Mouse (Mus musculus): ENCODE data around the gene Adipoq.
"Not testable (repeated sequence)": the region's sequence is repeated elsewhere in the genome, so short reads cannot be mapped to it uniquely, and the experiment has no call there.

Adipoq gene

GRCm38 (mm10) chr16:23158957-23159356 is 12.6 kb downstream of the Adipoq start:
- in situ Hi-C loops (cut with MboI; ENCODE audit: low sequenced_read_pairs) = no loop called here

- in situ Hi-C loops (cut with MboI; ENCODE audit: low sequenced_read_pairs) = no loop called here
Measured at GRCm38 (mm10) chr16:23159749-23160148, 13.4 kb downstream of the Adipoq start.

GRCm38 (mm10) chr16:23162116-23162515 is 15.8 kb downstream of the Adipoq start:
- in situ Hi-C loops (cut with MboI; ENCODE audit: low sequenced_read_pairs) = no loop called here

GRCm38 (mm10) chr16:23164443-23164842 is 18.1 kb downstream of the Adipoq start:
- in situ Hi-C loops (cut with MboI; ENCODE audit: low sequenced_read_pairs) = no loop called here

DNA sequence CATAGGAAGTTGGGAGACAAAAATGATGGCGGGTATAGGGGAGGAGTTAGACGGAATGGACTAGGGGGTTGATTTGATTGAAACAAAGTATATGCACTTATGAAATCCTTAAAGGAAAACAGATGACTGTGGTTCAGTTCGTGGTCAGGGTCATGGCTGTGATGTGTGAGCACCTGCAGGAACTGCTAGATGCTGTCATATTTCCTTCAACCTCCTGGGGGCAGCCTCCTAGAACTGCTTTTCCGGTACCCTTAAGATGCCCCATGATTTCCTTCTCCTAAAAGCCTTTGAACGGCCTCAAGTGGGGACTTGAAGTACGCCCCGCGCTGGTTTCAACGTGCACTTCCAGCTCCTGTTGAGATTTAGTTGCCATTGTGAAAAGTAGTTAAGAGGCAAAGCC is 19.1 kb downstream of the Adipoq start:
- in situ Hi-C loops (cut with MboI; ENCODE audit: low sequenced_read_pairs) = no loop called here

GRCm38 (mm10) chr16:23166646-23167045 is 20.3 kb downstream of the Adipoq start:
- in situ Hi-C loops (cut with MboI; ENCODE audit: low sequenced_read_pairs) = no loop called here

DNA sequence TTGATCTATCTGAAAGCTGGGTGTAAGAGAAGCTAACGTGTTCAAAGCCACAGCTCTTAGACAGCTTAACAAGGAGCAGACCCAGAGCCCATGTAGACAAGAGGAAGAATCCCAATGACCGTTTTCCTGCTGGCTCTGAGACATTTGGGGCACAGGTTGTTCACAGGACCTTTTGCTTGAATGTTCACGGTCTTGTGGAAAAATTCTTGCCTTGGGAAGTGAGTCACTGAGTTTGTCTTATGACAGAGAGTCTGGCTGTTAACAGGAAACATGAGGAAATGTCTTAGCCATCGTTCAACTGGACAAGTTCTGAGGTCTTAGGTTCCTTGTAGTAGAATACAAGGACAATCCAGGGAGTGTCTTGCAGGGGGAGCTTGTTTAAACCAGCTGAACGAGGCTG is 20.7 kb downstream of the Adipoq start:
- in situ Hi-C loops (cut with MboI; ENCODE audit: low sequenced_read_pairs) = no loop called here

- in situ Hi-C loops (cut with MboI; ENCODE audit: low sequenced_read_pairs) = no loop called here
Measured at GRCm38 (mm10) chr16:23170813-23171212, 24.5 kb downstream of the Adipoq start.

- in situ Hi-C loops (cut with MboI; ENCODE audit: low sequenced_read_pairs) = no loop called here
Measured at GRCm38 (mm10) chr16:23173904-23174303, 27.6 kb downstream of the Adipoq start.

GRCm38 (mm10) chr16:23174855-23175254 is 28.5 kb downstream of the Adipoq start:
- in situ Hi-C loops (cut with MboI; ENCODE audit: low sequenced_read_pairs) = no loop called here

- in situ Hi-C loops (cut with MboI; ENCODE audit: low sequenced_read_pairs) = no loop called here
Measured at GRCm38 (mm10) chr16:23175956-23176355, 29.6 kb downstream of the Adipoq start.

GRCm38 (mm10) chr16:23177856-23178255 is 31.5 kb downstream of the Adipoq start:
- in situ Hi-C loops (cut with MboI; ENCODE audit: low sequenced_read_pairs) = no loop called here

GRCm38 (mm10) chr16:23178796-23179195 is 32.5 kb downstream of the Adipoq start:
- in situ Hi-C loops (cut with MboI; ENCODE audit: low sequenced_read_pairs) = no loop called here

DNA sequence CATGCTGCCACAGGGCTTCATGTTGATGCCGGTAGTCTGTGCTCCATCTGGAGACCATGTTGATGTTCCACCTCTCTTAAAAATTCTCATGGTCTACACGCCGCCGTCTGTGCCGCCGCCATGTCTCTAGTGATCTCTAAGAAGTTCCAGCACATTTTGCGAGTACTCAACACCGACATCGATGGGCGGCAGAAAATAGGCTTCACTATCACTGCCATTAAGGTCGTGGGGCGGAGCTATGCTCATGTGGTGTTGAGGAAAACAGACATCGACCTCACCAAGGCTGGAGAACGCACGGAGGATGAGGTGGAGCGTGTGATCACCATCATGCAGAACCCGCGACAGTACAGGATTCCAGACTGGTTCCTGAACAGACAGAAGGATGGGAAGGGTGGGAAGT is 33.1 kb downstream of the Adipoq start:
- in situ Hi-C loops (cut with MboI; ENCODE audit: low sequenced_read_pairs) = not testable (repeated sequence)

DNA sequence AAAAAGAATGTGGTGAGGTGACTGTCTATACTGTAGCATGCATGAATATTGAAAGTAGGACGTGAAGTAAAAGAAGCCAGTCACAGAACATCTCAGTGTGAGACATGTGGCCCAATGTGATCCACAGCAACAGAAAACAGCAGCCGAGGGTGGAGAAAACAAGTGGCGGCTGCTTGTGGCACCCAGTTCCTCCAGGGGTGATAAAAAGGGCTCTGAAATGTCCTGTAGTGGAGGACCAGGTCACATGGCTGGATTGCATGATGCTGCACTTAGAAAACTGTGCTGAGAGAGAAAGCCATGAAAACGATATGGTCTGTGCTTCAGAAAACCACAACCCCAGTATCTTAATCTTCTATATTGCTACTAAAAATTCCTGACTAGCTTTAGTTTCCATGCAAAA is 34.7 kb downstream of the Adipoq start:
- in situ Hi-C loops (cut with MboI; ENCODE audit: low sequenced_read_pairs) = no loop called here

DNA sequence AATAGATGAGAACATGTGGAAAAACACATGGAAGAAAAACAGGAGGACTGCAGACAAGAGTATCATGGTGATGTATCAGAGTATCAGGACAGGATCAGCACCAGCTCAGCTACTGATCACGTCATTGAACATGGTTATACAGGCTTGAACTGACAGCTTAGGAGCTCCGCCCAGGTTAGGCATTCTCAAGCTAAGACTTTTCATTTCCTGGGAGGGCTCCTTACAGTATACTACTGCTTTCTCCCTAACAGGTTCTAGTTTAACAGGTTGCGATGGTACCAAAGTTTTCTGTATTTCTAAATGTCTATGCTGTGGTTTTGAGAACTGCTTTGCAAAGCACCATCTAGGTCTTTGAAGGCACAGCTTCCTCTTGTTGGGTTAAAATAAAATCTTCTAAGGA is 35.2 kb downstream of the Adipoq start:
- in situ Hi-C loops (cut with MboI; ENCODE audit: low sequenced_read_pairs) = no loop called here

DNA sequence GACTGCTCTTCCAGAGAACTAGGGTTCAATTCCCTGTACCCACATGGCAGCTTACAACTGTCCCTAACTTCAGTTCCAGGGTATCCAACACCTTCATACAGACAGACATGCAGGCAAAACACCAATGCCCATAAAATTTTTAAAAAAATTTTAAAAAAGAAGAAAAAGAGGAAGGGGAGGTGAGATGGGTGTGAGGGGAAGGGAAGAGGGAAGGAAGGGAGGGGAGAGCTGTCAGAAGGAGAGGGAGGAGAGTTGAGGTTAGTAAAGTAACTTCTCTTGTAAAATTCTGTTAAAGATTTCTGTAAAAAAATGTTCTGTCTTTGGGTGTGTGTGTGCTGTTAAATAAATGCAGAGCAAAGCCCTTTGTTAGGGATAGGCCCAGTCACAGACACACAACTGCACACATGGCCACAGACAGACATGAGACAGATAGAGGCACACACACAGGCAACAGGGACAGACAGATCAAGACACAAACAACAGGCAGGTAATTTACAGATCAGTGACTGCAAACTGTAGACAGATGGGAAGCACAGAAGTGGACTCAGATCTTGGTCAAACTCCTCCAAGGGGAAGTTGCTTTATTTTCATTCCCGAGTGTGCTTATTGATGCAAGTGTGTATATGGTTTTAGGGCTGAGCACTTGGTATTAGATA is 35.7 kb downstream of the Adipoq start:
- in situ Hi-C loops (cut with MboI; ENCODE audit: low sequenced_read_pairs) = no loop called here

- in situ Hi-C loops (cut with MboI; ENCODE audit: low sequenced_read_pairs) = no loop called here
Measured at GRCm38 (mm10) chr16:23185824-23186223, 39.5 kb downstream of the Adipoq start.

- in situ Hi-C loops (cut with MboI; ENCODE audit: low sequenced_read_pairs) = no loop called here
Measured at GRCm38 (mm10) chr16:23186418-23186817, 40.1 kb downstream of the Adipoq start.

DNA sequence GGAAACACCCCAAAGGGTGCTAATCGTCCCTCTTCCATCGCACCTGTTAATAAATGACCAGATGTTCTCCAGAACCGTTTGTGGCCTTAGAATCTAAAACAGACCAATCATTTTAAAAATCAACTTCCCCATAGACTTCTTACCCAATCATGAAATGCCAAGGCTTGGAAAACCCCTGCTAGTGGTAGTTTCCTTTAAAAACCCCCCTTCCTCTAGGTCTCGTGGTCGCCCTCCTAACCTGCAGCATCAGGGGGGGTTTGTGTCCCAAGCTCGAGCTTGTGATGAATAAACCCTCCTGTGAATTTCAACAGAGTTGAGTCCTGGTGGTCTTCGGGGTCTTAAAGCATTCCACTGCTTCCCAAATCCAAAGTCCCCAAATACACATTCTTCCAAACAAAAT is 41.6 kb downstream of the Adipoq start:
- in situ Hi-C loops (cut with MboI; ENCODE audit: low sequenced_read_pairs) = no loop called here

DNA sequence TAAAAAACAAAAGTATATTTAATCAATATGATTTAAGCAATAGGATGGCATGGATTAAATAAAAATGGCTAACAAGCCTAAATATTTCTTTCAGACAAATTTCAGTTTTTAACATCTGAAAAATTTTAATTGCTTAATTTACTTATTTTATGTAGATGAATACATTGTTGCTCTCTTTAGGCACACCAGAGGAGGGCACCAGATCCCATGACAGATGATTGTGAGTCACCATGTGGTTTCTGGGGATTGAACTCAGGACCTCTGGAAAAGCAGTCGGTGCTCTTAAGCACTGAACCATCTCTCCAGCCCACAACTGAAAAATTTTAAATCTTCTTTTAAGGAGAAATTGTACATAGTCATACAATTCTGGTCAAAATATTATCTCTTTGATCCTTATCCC is 43.3 kb downstream of the Adipoq start:
- in situ Hi-C loops (cut with MboI; ENCODE audit: low sequenced_read_pairs) = no loop called here

GRCm38 (mm10) chr16:23191560-23192242 is 45.4 kb downstream of the Adipoq start:
- in situ Hi-C loops (cut with MboI; ENCODE audit: low sequenced_read_pairs) = no loop called here

DNA sequence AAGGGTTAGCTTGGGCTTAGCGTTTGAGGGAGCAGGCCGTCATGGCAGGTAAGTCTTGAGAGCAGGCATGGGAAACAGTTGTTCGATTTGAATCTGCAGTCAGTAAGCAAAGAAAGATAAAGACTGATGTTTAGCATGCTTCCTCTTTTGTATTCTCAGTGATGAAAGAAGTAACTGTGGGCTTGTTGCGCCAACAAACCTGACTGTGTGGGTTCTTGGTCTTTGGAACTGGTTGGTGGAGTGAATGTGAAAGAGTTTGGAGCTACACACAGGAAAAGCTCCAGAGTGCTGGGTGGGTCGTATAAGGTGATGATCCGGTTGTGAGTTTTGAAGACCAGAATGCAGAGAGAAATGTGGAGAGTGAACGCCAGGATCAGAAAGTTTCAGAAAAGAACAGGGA is 49.3 kb downstream of the Adipoq start:
- in situ Hi-C loops (cut with MboI; ENCODE audit: low sequenced_read_pairs) = no loop called here

All from CH12F3 (cell line).